Comparison of ENCODE assay signal across 9 mouse cellular contexts in genomic region chr17:11975062-11975607, GRCm38 (mm10).
A peak's percentile ranks its signal among the peaks of the same experiment; 100 is the strongest.
DNase-seq lines count a peak whose midpoint lies in the region; ATAC-seq and TF ChIP-seq lines count a peak whose summit lies in the region.
"Had no signal": no experiment of that assay in that cellular context is flagged by ENCODE, and none has a peak within 500 bp of the region (broad histone marks: within the 10 kb centered on the region; RNA-seq: fewer than 3 reads in every experiment).

No protein-coding gene starts in this region.

- 0 out of 2 replicates have a peak, but pooled peaks have one; percentile 24 for ATAC-seq in heart, postnatal 0 days (ENCODE audit: insufficient read depth, low read depth)

- 28% methylated on average over 7 of the region's 7 CpGs for WGBS in heart, postnatal 0 days

- peaks cover 10% of the 10 kb centered on the region; the same call in 1 of the 2 replicates for H3K27me3 ChIP-seq in heart, postnatal 0 days (ENCODE audit: control insufficient read depth, insufficient read depth, low read length)
- H3K27me3 ChIP-seq: neural tube, embryonic 13.5 days had no signal

- H3K36me3 ChIP-seq in heart, postnatal 0 days (replicated peaks; ENCODE audit: control insufficient read depth, insufficient read depth, low read length): no peaks in the 10 kb centered on the region
- H3K36me3 ChIP-seq: neural tube, embryonic 13.5 days had no signal

- no peak overlapping the region for H3K4me2 ChIP-seq in heart, postnatal 0 days (ENCODE audit: low read depth, low read length)
- H3K4me2 ChIP-seq: neural tube, embryonic 13.5 days had no signal

- TF ChIP-seq EP300 in heart, postnatal 0 days (IDR thresholded peaks at IDR 0.05; ENCODE audit: low read depth): no peak

- no peak overlapping the region for H3K4me3 ChIP-seq in heart, postnatal 0 days (ENCODE audit: low read depth, low read length)
- H3K4me3 ChIP-seq: neural tube, embryonic 13.5 days had no signal

- no peak overlapping the region for H3K27ac ChIP-seq in heart, postnatal 0 days (ENCODE audit: low read depth)
- H3K27ac ChIP-seq: neural tube, embryonic 13.5 days had no signal

- peak; percentile 65 for TF ChIP-seq CTCF in heart, postnatal 0 days (IDR thresholded peaks at IDR 0.05; ENCODE audit: low read depth)

- H3K9ac ChIP-seq in heart, postnatal 0 days (replicated peaks; ENCODE audit: low read depth, low read length): no peak overlapping the region
- H3K9ac ChIP-seq: neural tube, embryonic 13.5 days had no signal

- peak; percentile 26 to 74 for DNase-seq in adrenal gland, adult (ENCODE audit: inconsistent age in 2 of 2, low spot score in 1 of 2)
- DNase-seq in adrenal gland, postnatal 4 days (ENCODE audit: low spot score in 2 of 2): no peak
- peak; percentile 35 for DNase-seq in 416B (ENCODE audit: low read depth)
- DNase-seq in cerebellum, adult 18-20 months: peak; percentile 78
- DNase-seq in heart, postnatal 0 days (ENCODE audit: low spot score): no peak
- peak; percentile 58 to 69 for DNase-seq in kidney, postnatal 25 days
- peak; percentile 63 for DNase-seq in lung, postnatal 36 days
- no peak for DNase-seq in spleen, postnatal 4 days (ENCODE audit: low spot score in 2 of 2)

- H3K4me1 ChIP-seq in heart, postnatal 0 days (ENCODE audit: control insufficient read depth, insufficient read depth): no peaks in the 10 kb centered on the region

- no peaks in the 10 kb centered on the region for H3K9me3 ChIP-seq in heart, postnatal 0 days (replicated peaks; ENCODE audit: control insufficient read depth, low read length)
- H3K9me3 ChIP-seq: neural tube, embryonic 13.5 days had no signal

Comparison
In these comparisons a context has a peak if more than half of its experiments do, and no peak if none do; other contexts are left out.
1. DNase-seq: peak in adrenal gland, adult (2 of 2), 416B (single experiment), cerebellum, adult 18-20 months (2 of 2), kidney, postnatal 25 days (2 of 2) and lung, postnatal 36 days (single experiment); none in adrenal gland, postnatal 4 days (0 of 2), heart, postnatal 0 days (single experiment) and spleen, postnatal 4 days (0 of 2).